Mouse (Mus musculus) liver, adult 2 months (tissue): ENCODE data around the gene Araf. TPM values are rescaled to one million over a fixed set of nuclear protein-coding genes. Genes with fewer than 3 reads are reported as not detected.

Experiments used
- DNase-seq: peaks from one replicate; pipeline ENCODE4 v3.0.0-alpha.2; 2011; ENCODE audit warnings: low read depth, low spot score; ENCODE audit errors: extremely low read depth
- H3K27ac ChIP-seq: fragments of 200-500 bp; replicated peaks from 2 replicates; pipeline ENCODE4 v1.5.1; 2012; ENCODE audit warnings: low read depth, mild to moderate bottlenecking, control low read depth, inconsistent platforms, low read length; ENCODE audit not compliant: insufficient read depth
- H3K27me3 ChIP-seq: fragments of 200-500 bp; 2 replicates; pipeline ENCODE4 v1.6.1; 2012; ENCODE audit warnings: mild to moderate bottlenecking, moderate library complexity, low read length, inconsistent platforms; ENCODE audit not compliant: control insufficient read depth, insufficient read depth
- H3K36me3 ChIP-seq: fragments of 200-500 bp; 2 replicates; pipeline ENCODE4 v1.6.1; 2012; ENCODE audit warnings: low read length, inconsistent platforms; ENCODE audit not compliant: control insufficient read depth, insufficient read depth
- H3K4me1 ChIP-seq: fragments of 200-500 bp; 2 replicates; pipeline ENCODE4 v1.6.1; 2011; ENCODE audit warnings: low read length; ENCODE audit not compliant: control insufficient read depth, insufficient read depth
- H3K4me3 ChIP-seq: fragments of 200-500 bp; 2 replicates; pipeline ENCODE4 v1.5.1; 2011; ENCODE audit warnings: low read depth, mild to moderate bottlenecking, control low read depth, low read length, moderate library complexity; ENCODE audit not compliant: insufficient read depth
- H3K79me2 ChIP-seq: fragments of 200-500 bp; 2 replicates; pipeline ENCODE4 v1.6.1; 2012; ENCODE audit warnings: inconsistent platforms, mild to moderate bottlenecking, low read length, moderate library complexity; ENCODE audit not compliant: control insufficient read depth, insufficient read depth
- H3K9ac ChIP-seq: fragments of 200-500 bp; 2 replicates; pipeline ENCODE4 v1.6.1; 2012; ENCODE audit warnings: low read depth, mild to moderate bottlenecking, control low read depth, inconsistent platforms, low read length
- CTCF ChIP-seq: fragments of 200-500 bp; IDR thresholded peaks from 2 replicates; pipeline ENCODE4 v1.5.1; 2011; ENCODE audit warnings: low read depth, low read length, control low read depth
- POLR2A ChIP-seq: fragments of 200-500 bp; IDR thresholded peaks from 2 replicates; pipeline ENCODE4 v1.6.1; 2011; ENCODE audit warnings: low read length, control low read depth; ENCODE audit not compliant: insufficient read depth; ENCODE audit errors: extremely low read depth
- WGBS: fragments of 180-500 bp; shearing (Covaris S2); methylation state at CpG from one replicate; pipeline ENCODE4 v1.1.7; 2018; 5-methylcytosine and 5-hydroxymethylcytosine counted together
- polyA plus RNA-seq: library from polyadenylated mRNA; depleted of rRNA; stranded (reverse); fragments of >200 nt; gene quantifications from 2 replicates; pipeline ENCODE4 v1.2.3, GENCODE M21; 2012
- total RNA-seq: library from RNA; depleted of rRNA; stranded (reverse); fragments of >200 nt; gene quantifications from 2 replicates; pipeline ENCODE4 v1.2.3, GENCODE M21; 2014

Araf gene
- total and polyA plus RNA-seq, 2 experiments, result 39.5 to 139 TPM

GRCm38 (mm10) chrX:20777619-20778018 lies 20.0 kb upstream of the Araf start:
- Histone ChIP-seq H3K9ac (no peak overlapping the region), H3K4me3 (no peak overlapping the region), H3K4me1 (no peaks in the 10 kb centered on the region), H3K79me2 (no peaks in the 10 kb centered on the region), H3K27ac (no peak overlapping the region), H3K36me3 (no peaks in the 10 kb centered on the region), H3K27me3 (no peaks in the 10 kb centered on the region)
- peak; percentile 71 for DNase-seq
- TF ChIP-seq CTCF (no peak), POLR2A (no peak)

GRCm38 (mm10) chrX:20787309-20787708 lies 10.3 kb upstream of the Araf start:
- Histone ChIP-seq H3K79me2 (no peaks in the 10 kb centered on the region), H3K4me3 (no peak overlapping the region), H3K27ac (no peak overlapping the region), H3K36me3 (no peaks in the 10 kb centered on the region), H3K9ac (no peak overlapping the region), H3K4me1 (no peaks in the 10 kb centered on the region), H3K27me3 (no peaks in the 10 kb centered on the region)
- DNase-seq, result no peak
- TF ChIP-seq POLR2A (no peak), CTCF (no peak)
- 22% methylated on average over 2 of the region's 2 CpGs for WGBS

- H3K4me3 ChIP-seq, result no peak overlapping the region
- WGBS, result 79% methylated on average over 3 of the region's 3 CpGs
- H3K27ac ChIP-seq, result no peak overlapping the region
Observed at GRCm38 (mm10) chrX:20792417-20792816, 5.2 kb upstream of the Araf start.

GRCm38 (mm10) chrX:20793230-20793629 lies 4.4 kb upstream of the Araf start:
- TF ChIP-seq CTCF (0 out of 2 replicates have a peak, but pooled peaks have one; percentile 11), POLR2A (no peak)
- Histone ChIP-seq H3K4me3 (no peak overlapping the region), H3K27me3 (no peaks in the 10 kb centered on the region), H3K27ac (no peak overlapping the region), H3K9ac (no peak overlapping the region), H3K79me2 (no peaks in the 10 kb centered on the region), H3K4me1 (no peaks in the 10 kb centered on the region), H3K36me3 (no peaks in the 10 kb centered on the region)
- WGBS, result 71% methylated on average over 7 of the region's 7 CpGs
- DNase-seq, result peak; percentile 36

More at GRCm38 (mm10) chrX:20792417-20792816, 5.2 kb upstream of the Araf start:
- TF ChIP-seq CTCF (no peak), POLR2A (no peak)
- Histone ChIP-seq H3K27me3 (no peaks in the 10 kb centered on the region), H3K36me3 (no peaks in the 10 kb centered on the region), H3K4me1 (no peaks in the 10 kb centered on the region), H3K79me2 (no peaks in the 10 kb centered on the region), H3K9ac (no peak overlapping the region)
- no peak for DNase-seq

GRCm38 (mm10) chrX:20794229-20794628 lies 3.4 kb upstream of the Araf start:
- Histone ChIP-seq H3K4me3 (no peak overlapping the region), H3K4me1 (no peaks in the 10 kb centered on the region), H3K9ac (no peak overlapping the region), H3K27ac (no peak overlapping the region), H3K27me3 (no peaks in the 10 kb centered on the region), H3K79me2 (no peaks in the 10 kb centered on the region), H3K36me3 (no peaks in the 10 kb centered on the region)
- 80% methylated on average over 5 of the region's 5 CpGs for WGBS
- no peak for DNase-seq
- TF ChIP-seq CTCF, result no peak
- TF ChIP-seq POLR2A, result no peak

- no peak for DNase-seq
- WGBS, result under 1% methylated on average over 21 of the region's 21 CpGs
Observed at GRCm38 (mm10) chrX:20798141-20798796, 655 bp downstream of the Araf start.

More at GRCm38 (mm10) chrX:20798141-20798796, 655 bp downstream of the Araf start:
- Histone ChIP-seq H3K4me3 (peak overlapping the region; percentile 51), H3K27ac (no peak overlapping the region), H3K36me3 (no peaks in the 10 kb centered on the region), H3K79me2 (no peaks in the 10 kb centered on the region), H3K9ac (peak overlapping the region; percentile 30; the same call in 1 of the 2 replicates), H3K4me1 (no peaks in the 10 kb centered on the region), H3K27me3 (no peaks in the 10 kb centered on the region)
- TF ChIP-seq POLR2A (no peak), CTCF (no peak)
